In genomic region chr15:81448463-81448862, GRCm38 (mm10) we compare ENCODE assay signal across 9 mouse cellular contexts. TPM values are rescaled to one million over a fixed set of nuclear protein-coding genes. Genes with fewer than 3 reads are reported as not detected.
DNase-seq lines count a peak whose midpoint lies in the region; ATAC-seq and TF ChIP-seq lines count a peak whose summit lies in the region.
"Had no signal": no experiment of that assay in that cellular context is flagged by ENCODE, and none has a peak within 500 bp of the region (broad histone marks: within the 10 kb centered on the region; RNA-seq: fewer than 3 reads in every experiment).

No protein-coding gene starts in this region.

- peak; percentile 20 to 67 for DNase-seq in heart, adult 9 months (ENCODE audit: low spot score in 2 of 2)
- no peak for DNase-seq in heart, embryonic 10.5 days (ENCODE audit: low spot score)
- DNase-seq in ZHBTc4 (ENCODE audit: low read depth, low spot score): peak; percentile 75
- peak; percentile 64 for DNase-seq in embryo, embryonic 11.5 days (ENCODE audit: low read depth, low spot score)
- peak; percentile 83 to 85 for DNase-seq in left cerebral cortex, postnatal 14 days (ENCODE audit: low spot score in 2 of 2)
- peak; percentile 84 for DNase-seq in midbrain, postnatal 0 days (ENCODE audit: low spot score)

- no peak overlapping the region for H3K4me3 ChIP-seq in heart, embryonic 10.5 days
- no peak overlapping the region for H3K4me3 ChIP-seq in hindbrain, embryonic 16.5 days (ENCODE audit: low read length)
- no peak overlapping the region for H3K4me3 ChIP-seq in midbrain, postnatal 0 days (ENCODE audit: low read depth, low read length)
- no peak overlapping the region for H3K4me3 ChIP-seq in stomach, embryonic 14.5 days (ENCODE audit: low read depth, low read length)
- H3K4me3 ChIP-seq: lung, embryonic 15.5 days had no signal

- H3K36me3 ChIP-seq in heart, embryonic 10.5 days: peaks cover 46% of the 10 kb centered on the region
- H3K36me3 ChIP-seq in hindbrain, embryonic 16.5 days (ENCODE audit: control insufficient read depth, insufficient read depth, low read length): peaks cover 3% of the 10 kb centered on the region; the same call in 1 of the 2 replicates
- peaks cover 7% of the 10 kb centered on the region for H3K36me3 ChIP-seq in midbrain, postnatal 0 days (ENCODE audit: insufficient read depth, low read length)
- H3K36me3 ChIP-seq in stomach, embryonic 14.5 days (ENCODE audit: control insufficient read depth, insufficient read depth, low read length): peaks cover 13% of the 10 kb centered on the region

- H3K27ac ChIP-seq in heart, embryonic 10.5 days: no peak overlapping the region
- H3K27ac ChIP-seq in hindbrain, embryonic 16.5 days (ENCODE audit: low read depth, low read length): no peak overlapping the region
- H3K27ac ChIP-seq in midbrain, postnatal 0 days (ENCODE audit: low read depth, low read length): no peak overlapping the region
- no peak overlapping the region for H3K27ac ChIP-seq in stomach, embryonic 14.5 days (ENCODE audit: low read length)
- H3K27ac ChIP-seq: lung, embryonic 15.5 days had no signal

- peak; percentile 95 for TF ChIP-seq CTCF in midbrain, postnatal 0 days (IDR thresholded peaks at IDR 0.05)

- WGBS in heart, embryonic 10.5 days: 48% methylated on average over 3 of the region's 3 CpGs
- 60% methylated on average over 3 of the region's 3 CpGs for WGBS in hindbrain, embryonic 16.5 days
- WGBS in midbrain, postnatal 0 days: 47% methylated on average over 3 of the region's 3 CpGs
- 43% methylated on average over 3 of the region's 3 CpGs for WGBS in stomach, embryonic 14.5 days

- H3K27me3 ChIP-seq in heart, embryonic 10.5 days (ENCODE audit: insufficient read depth, poor library complexity, severe bottlenecking): no peaks in the 10 kb centered on the region
- no peaks in the 10 kb centered on the region for H3K27me3 ChIP-seq in hindbrain, embryonic 16.5 days (replicated peaks; ENCODE audit: control insufficient read depth, insufficient read depth, low read length)
- H3K27me3 ChIP-seq in midbrain, postnatal 0 days (ENCODE audit: insufficient read depth, low read length): no peaks in the 10 kb centered on the region
- H3K27me3 ChIP-seq in stomach, embryonic 14.5 days (ENCODE audit: control insufficient read depth, insufficient read depth, low read length): no peaks in the 10 kb centered on the region
- H3K27me3 ChIP-seq: lung, embryonic 15.5 days had no signal

- H3K9me3 ChIP-seq in heart, embryonic 10.5 days: no peaks in the 10 kb centered on the region
- H3K9me3 ChIP-seq in hindbrain, embryonic 16.5 days (ENCODE audit: control insufficient read depth, low read length): no peaks in the 10 kb centered on the region
- H3K9me3 ChIP-seq in midbrain, postnatal 0 days (ENCODE audit: low read length): no peaks in the 10 kb centered on the region
- no peaks in the 10 kb centered on the region for H3K9me3 ChIP-seq in stomach, embryonic 14.5 days (ENCODE audit: control insufficient read depth, low read depth, low read length)
- H3K9me3 ChIP-seq: lung, embryonic 15.5 days had no signal

- peak; percentile 64 for ATAC-seq in hindbrain, embryonic 16.5 days
- ATAC-seq in midbrain, postnatal 0 days (ENCODE audit: low FRiP score): no peak; the same call in 1 of the 2 replicates
- ATAC-seq in stomach, embryonic 14.5 days (ENCODE audit: insufficient number of reproducible peaks, insufficient read depth, low FRiP score, low read depth): peak; percentile 63; the same call in 1 of the 2 replicates

- H3K9ac ChIP-seq in hindbrain, embryonic 16.5 days (ENCODE audit: low read depth, low read length): no peak overlapping the region
- H3K9ac ChIP-seq in midbrain, postnatal 0 days (replicated peaks; ENCODE audit: low read length, poor library complexity, severe bottlenecking): no peak overlapping the region
- H3K9ac ChIP-seq in stomach, embryonic 14.5 days (replicated peaks; ENCODE audit: low read depth, low read length): no peak overlapping the region
- H3K9ac ChIP-seq: lung, embryonic 15.5 days had no signal

- 0 out of 2 replicates have a peak, but pooled peaks cover 4% of the 10 kb centered on the region for H3K4me1 ChIP-seq in heart, embryonic 10.5 days
- no peaks in the 10 kb centered on the region for H3K4me1 ChIP-seq in hindbrain, embryonic 16.5 days (ENCODE audit: control insufficient read depth, insufficient read depth, low read depth, low read length)
- H3K4me1 ChIP-seq in midbrain, postnatal 0 days (ENCODE audit: insufficient read depth, low read length): no peaks in the 10 kb centered on the region
- no peaks in the 10 kb centered on the region for H3K4me1 ChIP-seq in stomach, embryonic 14.5 days (ENCODE audit: control insufficient read depth, insufficient read depth, low read length)
- H3K4me1 ChIP-seq: lung, embryonic 15.5 days had no signal

- intact Hi-C loops in left cerebral cortex, postnatal 14 days (cut with DNase I): no loop called here

- H3K4me2 ChIP-seq in hindbrain, embryonic 16.5 days (ENCODE audit: low read length): no peak overlapping the region
- no peak overlapping the region for H3K4me2 ChIP-seq in midbrain, postnatal 0 days (ENCODE audit: low read depth, low read length, poor library complexity, severe bottlenecking)
- H3K4me2 ChIP-seq in stomach, embryonic 14.5 days (replicated peaks; ENCODE audit: low read depth, low read length): no peak overlapping the region
- H3K4me2 ChIP-seq: lung, embryonic 15.5 days had no signal

RNA-seq across cellular contexts. Expression of gene Rbx1, which starts 17.6 kb away (rescaled TPM):
- 461 and 481 TPM in 2 replicates for polyA plus RNA-seq in heart, embryonic 10.5 days (2016; fragmentation: Nextera tagmentation; extraction: Ambion mirVana)
- 383 and 395 TPM in 2 replicates for polyA plus RNA-seq in hindbrain, embryonic 16.5 days (2015; fragmentation: Nextera tagmentation; extraction: Ambion mirVana)
- 100 to 1,000 TPM; 128 to 139 TPM for total RNA-seq in left cerebral cortex, postnatal 14 days (2021)
- total RNA-seq in midbrain, postnatal 0 days (2014; rRNA removed): 152 and 155 TPM in 2 replicates
- 397 and 411 TPM in 2 replicates for polyA plus RNA-seq in midbrain, postnatal 0 days (2015; fragmentation: Nextera tagmentation; extraction: Ambion mirVana)
- polyA plus RNA-seq in stomach, embryonic 14.5 days (2014; fragmentation: Nextera tagmentation; extraction: Ambion mirVana): 523 and 527 TPM in 2 replicates

RNA-seq across cellular contexts. Expression of gene Dnajb7, which starts 40.4 kb away (rescaled TPM):
- polyA plus RNA-seq in heart, embryonic 10.5 days (2016; fragmentation: Nextera tagmentation; extraction: Ambion mirVana): 1.5 and 1.7 TPM in 2 replicates
- polyA plus RNA-seq in hindbrain, embryonic 16.5 days (2015; fragmentation: Nextera tagmentation; extraction: Ambion mirVana): 0.95 and 1.3 TPM in 2 replicates
- total RNA-seq in left cerebral cortex, postnatal 14 days (2021): not detected
- total RNA-seq in midbrain, postnatal 0 days (2014; rRNA removed): not detected in 2 replicates
- polyA plus RNA-seq in midbrain, postnatal 0 days (2015; fragmentation: Nextera tagmentation; extraction: Ambion mirVana): 0.16 and 0.26 TPM in 2 replicates
- 1.5 and 2.3 TPM in 2 replicates for polyA plus RNA-seq in stomach, embryonic 14.5 days (2014; fragmentation: Nextera tagmentation; extraction: Ambion mirVana)

RNA-seq across cellular contexts. Expression of gene Xpnpep3, which starts 48.5 kb away (rescaled TPM):
- 12.3 and 15.1 TPM in 2 replicates for polyA plus RNA-seq in heart, embryonic 10.5 days (2016; fragmentation: Nextera tagmentation; extraction: Ambion mirVana)
- polyA plus RNA-seq in hindbrain, embryonic 16.5 days (2015; fragmentation: Nextera tagmentation; extraction: Ambion mirVana): 8.3 and 10.6 TPM in 2 replicates
- 10 to 100 TPM; 11.7 to 15.2 TPM for total RNA-seq in left cerebral cortex, postnatal 14 days (2021)
- total RNA-seq in midbrain, postnatal 0 days (2014; rRNA removed): 8.2 and 13.8 TPM in 2 replicates
- polyA plus RNA-seq in midbrain, postnatal 0 days (2015; fragmentation: Nextera tagmentation; extraction: Ambion mirVana): 5.4 and 6.5 TPM in 2 replicates
- 7.8 and 9.0 TPM in 2 replicates for polyA plus RNA-seq in stomach, embryonic 14.5 days (2014; fragmentation: Nextera tagmentation; extraction: Ambion mirVana)

RNA-seq across cellular contexts. Expression of gene St13, which starts 48.6 kb away (rescaled TPM):
- polyA plus RNA-seq in heart, embryonic 10.5 days (2016; fragmentation: Nextera tagmentation; extraction: Ambion mirVana): 154 and 183 TPM in 2 replicates
- polyA plus RNA-seq in hindbrain, embryonic 16.5 days (2015; fragmentation: Nextera tagmentation; extraction: Ambion mirVana): 200 and 211 TPM in 2 replicates
- 100 to 1,000 TPM; 149 to 161 TPM for total RNA-seq in left cerebral cortex, postnatal 14 days (2021)
- 111 and 137 TPM in 2 replicates for total RNA-seq in midbrain, postnatal 0 days (2014; rRNA removed)
- polyA plus RNA-seq in midbrain, postnatal 0 days (2015; fragmentation: Nextera tagmentation; extraction: Ambion mirVana): 231 and 241 TPM in 2 replicates
- polyA plus RNA-seq in stomach, embryonic 14.5 days (2014; fragmentation: Nextera tagmentation; extraction: Ambion mirVana): 153 and 154 TPM in 2 replicates
